Mouse (Mus musculus) v-Abl transformed pro-B cells (cell line): Measurements from ENCODE around the gene Tex264.

Source experiments
- in situ Hi-C, 2 experiments: fragments of 400-800 bp; cut with MboI; formaldehyde crosslinking; loops; one replicate each; pipeline ENCODE4 v1.15.1; 2025; ENCODE audit not compliant: unreplicated experiment in 2 of 2

The Tex264 gene

GRCm38 (mm10) chr9:106685249-106686101, at the start of gene Tex264:
Gene Tex264 (minus strand): TSS chr9:106685927.
- in situ Hi-C loops = loop anchor here (5.0 kb wide), 2 partner anchors 132 to 207 kb away; partner anchors contain the start of gene Manf (in 2 of the 2)

GRCm38 (mm10) chr9:106733690-106734089, 48.0 kb upstream of the Tex264 start:
- in situ Hi-C loops = no loop called here

GRCm38 (mm10) chr9:106729416-106729815, 43.7 kb upstream of the Tex264 start:
- in situ Hi-C loops = no loop called here

- in situ Hi-C loops = no loop called here
Observed at GRCm38 (mm10) chr9:106726891-106727290, 41.2 kb upstream of the Tex264 start.

GRCm38 (mm10) chr9:106725435-106725834, 39.7 kb upstream of the Tex264 start:
- in situ Hi-C loops = no loop called here

- in situ Hi-C loops = no loop called here
Observed at GRCm38 (mm10) chr9:106724864-106725263, 39.1 kb upstream of the Tex264 start.

GRCm38 (mm10) chr9:106716729-106717128, 31.0 kb upstream of the Tex264 start:
- in situ Hi-C loops = no loop called here

- in situ Hi-C loops = no loop called here
Observed at GRCm38 (mm10) chr9:106716232-106716631, 30.5 kb upstream of the Tex264 start.

- in situ Hi-C loops = no loop called here
Observed at GRCm38 (mm10) chr9:106712470-106712869, 26.7 kb upstream of the Tex264 start.

- in situ Hi-C loops = no loop called here
Observed at GRCm38 (mm10) chr9:106692973-106693481, 7.3 kb upstream of the Tex264 start.

- in situ Hi-C loops = loop anchor here (5.0 kb wide), 2 partner anchors 128 to 203 kb away; partner anchors contain the start of gene Manf (in 2 of the 2)
Observed at GRCm38 (mm10) chr9:106688834-106689233, 3.1 kb upstream of the Tex264 start.

- in situ Hi-C loops = loop anchor here (5.0 kb wide), 2 partner anchors 130 to 205 kb away; partner anchors contain the start of gene Manf (in 2 of the 2)
Observed at GRCm38 (mm10) chr9:106686983-106687650, 1.4 kb upstream of the Tex264 start.

- in situ Hi-C loops = loop anchor here (5.0 kb wide), 3 partner anchors 132 to 607 kb away; partner anchors contain the start of gene Manf (in 2 of the 2)
Observed at GRCm38 (mm10) chr9:106684918-106685248, 844 bp downstream of the Tex264 start.

GRCm38 (mm10) chr9:106684093-106684872, 1.4 kb downstream of the Tex264 start:
- in situ Hi-C loops = loop anchor here in 1 of 2 experiments (5.0 kb wide), 1 partner anchor 608 kb away; no protein-coding TSS in a partner anchor

GRCm38 (mm10) chr9:106681026-106681425, 4.7 kb downstream of the Tex264 start:
- in situ Hi-C loops = loop anchor here in 1 of 2 experiments (5.0 kb wide), 1 partner anchor 611 kb away; no protein-coding TSS in a partner anchor

GRCm38 (mm10) chr9:106678242-106678641, 7.5 kb downstream of the Tex264 start:
- in situ Hi-C loops = loop anchor here (10.0 kb wide), 2 partner anchors 677 to 847 kb away; no protein-coding TSS in a partner anchor

GRCm38 (mm10) chr9:106677702-106678101, 8.0 kb downstream of the Tex264 start:
- in situ Hi-C loops = loop anchor here (10.0 kb wide), 2 partner anchors 677 to 847 kb away; no protein-coding TSS in a partner anchor

- in situ Hi-C loops = loop anchor here (10.0 kb wide), 2 partner anchors 678 to 848 kb away; no protein-coding TSS in a partner anchor
Observed at GRCm38 (mm10) chr9:106676571-106676970, 9.2 kb downstream of the Tex264 start.

GRCm38 (mm10) chr9:106675965-106676364, 9.8 kb downstream of the Tex264 start:
- in situ Hi-C loops = loop anchor here (10.0 kb wide), 2 partner anchors 679 to 849 kb away; no protein-coding TSS in a partner anchor

GRCm38 (mm10) chr9:106675480-106675879, 10.2 kb downstream of the Tex264 start:
- in situ Hi-C loops = loop anchor here (10.0 kb wide), 2 partner anchors 679 to 849 kb away; no protein-coding TSS in a partner anchor
